Mouse (Mus musculus): ENCODE results near the gene Tmem30b. TPM values are rescaled to one million over a fixed set of nuclear protein-coding genes. Genes with fewer than 3 reads are reported as not detected.
A peak's percentile ranks its signal among the peaks of the same experiment; 100 is the strongest.
"Not testable (repeated sequence)": the region's sequence is repeated elsewhere in the genome, so short reads cannot be mapped to it uniquely, and the experiment has no call there.

Tmem30b gene
- total RNA-seq, 4 experiments from 2014 or later = 0.24 to 0.52 (median 0.36) TPM

DNA sequence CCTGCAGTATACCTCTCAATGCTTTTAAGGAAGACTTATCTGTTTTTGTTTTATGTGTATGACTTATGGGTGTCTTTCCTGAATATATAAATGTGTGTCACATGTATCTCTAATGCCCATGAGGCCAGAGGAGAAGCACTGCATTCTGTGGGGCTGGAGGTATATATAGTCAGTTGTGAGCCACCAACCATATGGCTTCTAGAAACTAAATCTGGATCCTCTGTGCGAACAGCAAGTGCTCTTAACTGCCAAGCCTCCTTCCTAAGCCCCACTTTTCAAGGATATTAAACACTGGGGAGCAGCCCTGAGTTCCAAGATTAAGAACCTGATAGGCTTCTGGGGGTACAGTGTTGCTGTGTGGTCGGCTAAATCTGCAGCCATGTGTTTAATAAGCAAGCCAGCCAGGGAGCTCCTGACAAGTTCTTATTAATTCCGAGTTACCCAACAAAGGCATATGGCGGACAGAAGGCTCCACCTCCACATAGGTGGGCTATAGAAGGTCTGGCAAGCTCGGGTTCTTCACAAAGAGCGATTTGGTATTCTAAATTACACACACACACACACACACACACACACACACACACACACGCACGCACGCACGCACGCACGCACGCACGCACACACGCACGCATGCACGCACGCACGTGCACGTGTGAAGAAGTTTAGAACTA lies 12.5 kb upstream of the Tmem30b start:
- DNase-seq (ENCODE audit: low spot score in 2 of 2) = no peak

DNA sequence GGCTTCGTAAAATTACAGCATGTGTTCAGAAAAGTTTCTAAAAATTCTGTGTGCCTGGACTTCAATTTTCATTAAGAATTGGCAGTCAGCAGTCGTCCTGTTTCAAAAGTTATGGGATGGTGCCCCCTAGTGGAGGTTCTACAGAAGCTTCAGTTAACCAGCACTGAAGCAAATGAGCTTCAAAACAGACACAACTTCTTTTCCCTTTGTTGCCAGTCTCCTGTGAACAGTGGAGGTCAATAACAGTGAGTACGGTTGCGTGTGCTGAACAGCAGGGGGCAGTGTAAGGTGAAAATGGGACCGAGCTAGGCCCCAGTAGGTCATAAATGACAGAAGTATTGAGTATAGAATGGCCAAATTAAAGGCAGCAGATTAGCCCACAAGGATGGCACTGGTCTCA lies 8.0 kb upstream of the Tmem30b start:
- peak in 1 of 2 experiments; percentile 25 for DNase-seq (ENCODE audit: low spot score in 2 of 2)

DNA sequence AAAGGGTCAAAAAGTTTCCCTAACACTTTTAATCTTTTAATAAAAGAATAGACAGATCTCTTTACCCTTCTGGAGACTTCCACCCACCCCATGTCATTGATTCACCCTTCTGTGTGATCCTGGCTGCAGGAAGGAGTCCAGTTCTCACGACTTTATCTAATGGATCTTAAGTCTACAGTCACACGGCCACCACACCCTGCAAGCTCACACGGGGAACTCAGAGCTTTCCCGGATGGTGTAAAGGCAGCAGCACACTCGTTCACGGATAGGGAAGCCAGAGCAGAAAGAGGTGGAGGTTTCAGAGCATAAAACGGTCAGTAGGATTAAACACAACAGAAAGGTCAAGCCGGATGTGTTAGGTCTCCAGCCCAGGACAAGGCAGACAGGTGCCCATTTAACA lies 2.1 kb upstream of the Tmem30b start:
- no peak for DNase-seq (ENCODE audit: low spot score in 2 of 2)

- no peak for DNase-seq (ENCODE audit: low spot score in 2 of 2)
Measured at GRCm38 (mm10) chr12:73547646-73548045, 1.5 kb upstream of the Tmem30b start.

DNA sequence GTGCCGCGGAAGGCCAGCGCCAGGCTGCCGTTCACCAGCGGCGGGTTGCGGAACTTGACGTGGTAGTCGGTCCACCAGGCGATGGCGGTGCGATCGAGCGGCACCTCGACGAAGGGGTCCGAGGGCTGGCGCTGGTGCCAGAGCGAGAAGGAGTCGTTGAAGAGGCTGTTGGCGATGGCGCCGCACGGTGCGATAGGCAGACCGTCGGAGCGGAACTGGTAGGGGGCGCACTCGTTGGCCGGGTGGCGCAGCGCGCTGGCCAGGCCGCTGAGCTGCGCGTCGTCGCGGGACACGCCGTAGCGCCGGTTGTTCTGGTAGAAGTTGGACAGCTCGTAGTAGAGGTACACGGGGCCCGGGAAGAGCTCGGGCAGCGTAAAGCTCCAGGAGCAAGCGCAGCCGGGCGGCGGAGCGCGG lies 513 bp downstream of the Tmem30b start:
- DNase-seq (ENCODE audit: low spot score in 2 of 2) = peak; percentile 17 to 24

GRCm38 (mm10) chr12:73544736-73545671 lies 1.2 kb downstream of the Tmem30b start:
- no peak for DNase-seq (ENCODE audit: low spot score in 2 of 2)

DNA sequence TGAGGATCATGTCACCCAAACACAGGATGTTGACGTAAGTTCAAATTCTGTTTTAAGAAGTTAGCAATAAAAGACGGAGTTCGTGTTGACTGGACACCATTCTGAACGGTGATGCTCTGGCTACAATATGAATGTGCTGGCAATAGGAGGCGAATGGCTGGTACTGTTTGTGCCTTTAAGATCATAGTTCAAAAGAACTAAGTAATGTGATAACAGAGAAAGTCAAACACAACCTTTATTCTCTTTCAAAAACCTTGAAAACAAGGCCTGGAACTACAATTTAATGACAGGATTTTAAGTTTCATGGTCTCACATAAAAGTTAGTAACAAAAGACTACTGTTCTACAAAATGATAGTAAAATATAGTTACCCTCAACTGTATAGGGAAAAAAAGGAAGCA lies 3.0 kb downstream of the Tmem30b start:
- DNase-seq (ENCODE audit: low spot score in 2 of 2) = no peak

DNA sequence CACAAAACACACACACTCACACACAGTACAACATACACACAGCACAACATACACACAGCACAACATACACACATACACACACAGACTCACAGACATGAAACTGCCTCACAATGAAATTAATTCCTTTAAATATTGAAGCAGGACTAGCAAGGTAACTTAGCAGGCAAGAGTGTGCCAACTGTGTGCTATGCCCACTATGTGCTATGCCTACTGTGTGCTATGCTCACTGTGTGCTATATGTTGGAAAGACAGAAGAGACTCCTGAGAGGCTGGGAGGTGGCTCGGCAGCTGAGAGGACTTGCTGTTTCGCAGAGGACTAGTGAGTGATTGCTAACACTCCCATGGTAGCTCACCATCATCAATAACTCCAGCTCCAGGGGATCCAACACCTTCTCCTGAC lies 5.8 kb downstream of the Tmem30b start:
- DNase-seq (ENCODE audit: low spot score in 2 of 2) = no peak

DNA sequence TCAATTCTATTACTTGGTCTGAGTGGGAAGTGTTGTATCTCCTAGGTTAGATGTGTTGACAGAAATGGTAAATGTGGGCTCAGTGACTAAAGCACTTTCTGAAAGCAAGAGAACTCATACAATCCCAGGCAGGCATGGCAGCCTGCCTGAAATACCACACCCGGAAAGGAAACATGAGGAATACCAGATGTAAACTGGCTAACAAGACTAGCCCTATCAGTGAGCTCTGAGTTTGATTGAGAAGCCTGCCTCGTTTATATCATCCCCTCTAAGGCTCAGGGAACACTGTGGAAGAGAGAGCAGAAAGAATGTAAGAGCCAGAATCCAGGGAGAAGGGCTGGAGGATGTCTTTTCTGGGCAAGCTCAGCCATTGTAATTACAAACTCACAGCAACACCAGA lies 7.0 kb downstream of the Tmem30b start:
- no peak for DNase-seq (ENCODE audit: low spot score in 2 of 2)

DNA sequence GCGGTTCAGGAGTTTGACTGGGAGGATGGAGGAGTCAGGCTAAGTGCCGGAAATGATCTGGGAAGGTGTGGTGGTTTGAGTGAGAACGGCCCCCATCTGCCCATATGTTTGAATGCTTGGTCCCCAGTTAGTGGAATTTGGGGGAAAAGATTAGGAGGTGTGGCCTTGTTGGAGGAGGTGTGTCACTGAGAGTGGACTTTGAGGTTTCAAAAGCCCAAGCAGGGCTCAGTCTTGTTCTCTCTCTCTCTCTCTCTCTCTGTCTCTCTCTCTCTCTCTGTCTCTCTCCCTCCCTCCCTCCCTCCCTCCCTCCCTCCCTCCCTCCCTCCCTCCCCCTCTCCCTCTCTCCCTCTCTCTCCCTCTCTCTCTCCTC lies 8.1 kb downstream of the Tmem30b start:
- not testable (repeated sequence) for DNase-seq (ENCODE audit: low spot score in 2 of 2)

DNA sequence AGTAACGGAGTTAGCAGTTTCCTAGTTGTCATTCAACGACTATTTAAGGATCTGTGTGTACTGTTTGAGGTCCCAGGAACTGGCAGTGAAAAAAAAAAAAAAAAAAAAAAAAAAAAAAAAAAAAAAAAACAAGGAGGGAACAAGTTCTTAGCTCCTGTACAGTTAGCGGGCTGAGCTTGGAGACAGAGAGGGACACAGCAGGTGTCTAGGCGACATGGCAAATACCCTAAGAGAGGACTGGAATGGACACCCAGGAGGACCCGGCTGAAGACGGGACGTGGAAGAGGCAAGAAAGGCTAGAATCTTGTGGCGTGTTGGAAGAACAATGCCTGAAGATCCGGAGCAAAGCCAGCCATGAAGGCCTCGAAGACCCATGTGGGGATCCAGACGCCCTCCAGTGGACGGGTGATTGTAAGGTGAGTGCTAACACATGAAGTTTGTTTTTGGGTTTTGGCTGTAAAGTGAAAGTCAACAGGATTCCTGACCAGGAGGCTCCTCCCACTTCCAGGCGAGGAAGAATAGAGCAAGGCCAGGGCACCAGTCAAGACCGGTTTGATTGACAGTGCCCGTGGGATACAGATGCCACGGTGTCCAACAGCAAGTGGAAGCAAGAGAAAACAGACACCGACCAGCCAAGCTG lies 8.6 kb downstream of the Tmem30b start:
- DNase-seq (ENCODE audit: low spot score in 2 of 2) = no peak

DNA sequence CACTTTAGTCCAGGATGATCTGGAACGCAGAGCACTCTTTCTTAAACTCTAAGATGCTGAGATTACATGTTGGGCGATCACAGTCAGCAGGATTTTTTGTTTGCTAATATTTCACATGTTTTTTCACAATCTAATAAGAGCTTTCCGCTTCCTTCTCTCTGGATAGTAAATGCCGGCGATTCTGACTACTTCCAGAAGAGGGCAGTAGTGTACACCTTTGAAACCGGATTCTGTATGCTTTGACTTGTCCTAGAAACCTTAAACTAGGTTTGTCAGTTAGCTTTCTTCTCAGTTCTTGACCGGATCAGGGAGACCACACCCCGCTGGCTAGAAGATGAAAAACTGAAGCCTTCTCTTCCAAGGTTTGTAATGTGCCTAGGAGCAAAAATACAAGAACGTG lies 11.6 kb downstream of the Tmem30b start:
- DNase-seq (ENCODE audit: low spot score in 2 of 2) = peak; percentile 28 to 35

- DNase-seq (ENCODE audit: low spot score in 2 of 2) = peak in 1 of 2 experiments; percentile 22
Measured at GRCm38 (mm10) chr12:73531889-73532479, 14.2 kb downstream of the Tmem30b start.

GRCm38 (mm10) chr12:73529590-73529989 lies 16.6 kb downstream of the Tmem30b start:
- no peak for DNase-seq (ENCODE audit: low spot score in 2 of 2)

GRCm38 (mm10) chr12:73529131-73529530 lies 17.1 kb downstream of the Tmem30b start:
- DNase-seq (ENCODE audit: low spot score in 2 of 2) = no peak

- not testable (repeated sequence) for DNase-seq (ENCODE audit: low spot score in 2 of 2)
Measured at GRCm38 (mm10) chr12:73528142-73528541, 18.1 kb downstream of the Tmem30b start.

GRCm38 (mm10) chr12:73525254-73525885 lies 20.8 kb downstream of the Tmem30b start:
- DNase-seq (ENCODE audit: low spot score in 2 of 2) = no peak

DNA sequence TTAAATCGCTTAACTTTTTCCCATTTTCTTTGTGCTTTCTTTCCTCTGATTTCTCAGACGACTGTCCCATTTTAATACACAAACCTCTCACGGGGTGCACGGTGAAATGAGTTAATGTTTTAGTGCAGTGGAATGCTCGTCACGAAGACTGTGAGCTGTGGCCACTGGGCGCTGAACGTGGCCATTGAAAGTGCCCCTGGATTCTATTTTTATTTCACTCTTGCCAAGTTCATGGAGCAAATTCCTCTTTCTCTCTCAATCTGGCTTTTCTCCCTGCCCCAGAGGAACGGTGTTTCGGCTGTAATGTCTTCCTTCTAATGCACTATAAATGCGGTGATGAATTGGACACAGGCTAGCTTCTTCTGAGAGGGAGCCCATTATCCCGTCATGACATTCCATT lies 23.1 kb downstream of the Tmem30b start:
- DNase-seq (ENCODE audit: low spot score in 2 of 2) = no peak

DNA sequence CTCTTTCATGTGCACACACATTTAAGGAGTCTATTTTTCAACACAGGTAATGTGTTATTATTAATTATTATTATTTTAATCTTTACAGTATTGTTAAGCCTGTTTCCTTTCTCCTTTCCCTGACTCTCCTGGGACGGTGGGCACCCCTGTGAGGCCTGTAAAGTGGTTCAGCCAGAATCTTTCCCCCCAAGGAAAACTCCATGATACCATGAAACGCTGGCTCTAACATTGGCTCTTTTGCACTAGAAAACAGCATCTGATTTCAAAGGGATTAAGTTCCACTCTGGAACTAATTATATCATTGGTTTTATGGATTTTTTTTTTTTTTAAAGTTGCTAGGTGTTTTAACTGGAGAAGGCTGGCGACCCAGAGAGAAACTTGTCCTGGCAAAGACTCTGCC lies 24.2 kb downstream of the Tmem30b start:
- no peak for DNase-seq (ENCODE audit: low spot score in 2 of 2)

- no peak for DNase-seq (ENCODE audit: low spot score in 2 of 2)
Measured at GRCm38 (mm10) chr12:73521238-73521841, 24.9 kb downstream of the Tmem30b start.

DNA sequence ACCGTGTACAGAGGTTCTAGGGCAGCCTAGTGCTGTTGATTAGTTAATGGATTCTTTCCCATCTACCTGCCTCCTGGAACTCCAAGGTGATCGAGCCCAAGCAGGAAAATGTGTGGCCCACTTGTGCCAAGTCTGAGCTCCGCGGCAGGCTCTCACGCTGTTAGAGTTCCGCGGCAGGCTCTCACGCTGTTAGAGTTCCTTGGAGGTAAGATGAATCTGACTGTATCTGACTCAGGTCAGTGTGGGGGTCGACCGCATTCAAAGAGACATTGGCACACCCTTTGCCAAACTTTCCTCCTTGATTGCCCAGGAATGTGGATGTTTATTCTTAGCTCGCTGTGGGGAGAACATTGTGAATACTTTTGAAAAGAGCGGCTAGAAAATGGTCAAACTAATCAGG lies 28.4 kb downstream of the Tmem30b start:
- no peak for DNase-seq (ENCODE audit: low spot score in 2 of 2)

Data from gastrocnemius, adult 8-10 months (tissue).